Mouse (Mus musculus) lung, postnatal 0 days (tissue): ENCODE measurements around the gene Gm13287. TPM values are rescaled to one million over a fixed set of nuclear protein-coding genes. Genes with fewer than 3 reads are reported as not detected.

Experiments used
- ATAC-seq: fragments of 200-750 bp; cut with Nextera tagmentation; 2 replicates; pipeline ENCODE4 v1.8.0; 2017; ENCODE audit warnings: moderate library complexity
- DNase-seq: peaks from one replicate; pipeline ENCODE4 v3.0.0-alpha.2; 2016; ENCODE audit warnings: low spot score
- H3K27ac ChIP-seq: fragments of 300-500 bp; sonication (generic); 2 replicates; pipeline ENCODE4 v1.5.1; 2014; ENCODE audit warnings: antibody characterized with exemption, mild to moderate bottlenecking, low read length, mixed read lengths
- H3K27me3 ChIP-seq: fragments of 300-500 bp; sonication (generic); replicated peaks from 2 replicates; pipeline ENCODE4 v1.6.1; 2014; ENCODE audit warnings: low read length, mixed read lengths; ENCODE audit not compliant: insufficient read depth
- H3K36me3 ChIP-seq: fragments of 300-500 bp; sonication (generic); 2 replicates; pipeline ENCODE4 v1.6.1; 2014; ENCODE audit warnings: low read length, mixed read lengths; ENCODE audit not compliant: insufficient read depth
- H3K4me1 ChIP-seq: fragments of 300-500 bp; sonication (generic); 2 replicates; pipeline ENCODE4 v1.6.1; 2014; ENCODE audit warnings: antibody characterized with exemption, low read depth, low read length, mixed read lengths; ENCODE audit not compliant: insufficient read depth
- H3K4me2 ChIP-seq: fragments of 300-500 bp; sonication (generic); replicated peaks from 2 replicates; pipeline ENCODE4 v1.6.1; 2014; ENCODE audit warnings: low read depth, mild to moderate bottlenecking, low read length, moderate library complexity, mixed read lengths
- H3K4me3 ChIP-seq: fragments of 300-500 bp; sonication (generic); 2 replicates; pipeline ENCODE4 v1.5.1; 2014; ENCODE audit warnings: low read depth, low read length
- H3K9ac ChIP-seq: fragments of 300-500 bp; sonication (generic); replicated peaks from 2 replicates; pipeline ENCODE4 v1.6.1; 2014; ENCODE audit warnings: low read depth, mild to moderate bottlenecking
- H3K9me3 ChIP-seq: fragments of 300-500 bp; sonication (generic); 2 replicates; pipeline ENCODE4 v1.6.1; 2016; ENCODE audit warnings: low read length, mixed read lengths
- CTCF ChIP-seq: IDR thresholded peaks from 2 replicates; pipeline ENCODE4 v1.5.1; 2016; ENCODE audit warnings: antibody characterized with exemption, mild to moderate bottlenecking
- EP300 ChIP-seq: IDR thresholded peaks from 2 replicates; pipeline ENCODE4 v1.6.1; 2016; ENCODE audit warnings: antibody characterized with exemption, mild to moderate bottlenecking, control low read depth
- WGBS: fragments of 180-500 bp; shearing (Covaris S2); extraction: QIAGEN DNeasy Blood & Tissue Kit; methylation state at CpG from one replicate; pipeline ENCODE4 v1.1.7; 2014; 5-methylcytosine and 5-hydroxymethylcytosine counted together
- polyA plus RNA-seq: library from polyadenylated mRNA; unstranded; fragments of >200 nt; fragmentation: Nextera tagmentation; extraction: Ambion mirVana; gene quantifications from 2 replicates; pipeline ENCODE4 v1.2.1, GENCODE M21; 2015

Gene Gm13287
- polyA plus RNA-seq, 1 experiment from 2014 or later = not detected

DNA sequence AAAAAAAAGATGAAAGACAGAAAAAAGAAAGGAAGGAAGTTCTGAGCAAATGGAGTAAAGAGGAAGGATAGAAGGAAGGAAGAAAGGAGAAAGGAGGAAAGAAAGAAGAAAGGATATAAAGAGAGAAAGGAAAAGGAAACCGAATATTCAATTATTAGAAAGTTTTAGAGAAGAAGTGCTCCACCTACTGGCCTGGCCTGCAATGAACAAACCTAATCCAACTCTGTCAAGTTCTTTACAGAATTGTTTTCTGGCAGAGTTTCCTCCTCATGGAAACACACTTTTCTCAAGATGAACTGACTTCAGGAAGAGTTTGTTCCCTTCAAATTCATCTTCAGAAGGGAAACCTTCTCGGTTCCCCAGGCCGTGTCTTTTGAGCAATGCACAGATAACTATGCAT lies 35.8 kb downstream of the Gm13287 start:
- Histone ChIP-seq H3K4me3 (no peak overlapping the region), H3K4me2 (no peak overlapping the region), H3K4me1 (no peaks in the 10 kb centered on the region), H3K9ac (no peak overlapping the region), H3K27me3 (no peaks in the 10 kb centered on the region), H3K27ac (no peak overlapping the region), H3K36me3 (no peaks in the 10 kb centered on the region), H3K9me3 (no peaks in the 10 kb centered on the region)
- DNase-seq = peak; percentile 30
- 35% methylated on average over 3 of the region's 3 CpGs for WGBS
- TF ChIP-seq CTCF = peak; percentile 57
- TF ChIP-seq EP300 = no peak
- no peak for ATAC-seq

DNA sequence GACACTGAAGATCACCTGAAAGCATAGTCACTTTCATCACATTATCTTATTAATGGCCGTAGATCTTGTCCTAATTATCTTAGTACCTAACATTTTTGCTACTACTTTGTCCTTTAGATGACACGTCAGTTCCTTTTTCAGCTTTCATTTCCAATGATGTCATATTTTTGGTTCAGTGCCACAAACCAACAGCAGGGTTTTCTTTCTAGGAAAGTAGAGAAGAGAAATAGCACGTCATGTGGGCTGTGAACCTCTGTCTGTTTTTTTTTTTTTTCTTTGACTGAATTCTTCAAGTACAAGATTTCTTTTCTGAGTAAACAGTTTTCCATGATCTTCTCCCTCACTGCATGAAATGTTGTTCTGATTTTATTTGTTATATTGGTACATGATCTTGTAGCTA lies 37.0 kb downstream of the Gm13287 start:
- Histone ChIP-seq H3K36me3 (no peaks in the 10 kb centered on the region), H3K27me3 (no peaks in the 10 kb centered on the region), H3K4me1 (no peaks in the 10 kb centered on the region), H3K9me3 (no peaks in the 10 kb centered on the region), H3K9ac (no peak overlapping the region), H3K4me3 (no peak overlapping the region), H3K27ac (no peak overlapping the region), H3K4me2 (no peak overlapping the region)
- WGBS = 48% methylated on average over 3 of the region's 3 CpGs
- ATAC-seq (no peak), DNase-seq (no peak)
- no peak for TF ChIP-seq CTCF
- no peak for TF ChIP-seq EP300

DNA sequence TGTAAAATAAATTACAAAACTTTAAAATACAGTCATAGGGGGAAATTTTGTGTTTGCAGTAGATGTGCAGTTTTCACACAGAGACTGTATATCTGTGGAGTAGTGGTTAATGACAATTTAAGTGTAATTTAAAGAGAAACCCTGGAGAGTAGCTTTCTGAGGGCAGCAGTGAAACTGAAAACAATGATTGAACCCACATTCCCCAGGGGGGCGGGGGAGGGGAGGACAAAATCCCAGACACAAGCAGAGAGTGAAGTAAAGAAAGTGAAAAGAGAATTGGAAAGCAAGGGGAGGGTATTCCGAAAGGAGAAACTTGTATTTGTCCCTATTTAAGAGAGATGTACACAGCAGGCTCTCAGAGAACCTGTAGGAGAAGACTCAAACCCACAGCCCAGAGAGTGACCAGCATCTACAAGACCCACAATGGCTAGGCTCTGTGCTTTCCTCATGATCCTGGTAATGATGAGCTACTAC lies 38.4 kb downstream of the Gm13287 start, which contains the start of gene Ifna4:
TSS of gene Ifna4 (plus strand) at position 424 of the 474 bp plus-strand sequence.
- Histone ChIP-seq H3K36me3 (no peaks in the 10 kb centered on the region), H3K4me1 (no peaks in the 10 kb centered on the region), H3K4me3 (no peak within 1 kb of the TSS), H3K9ac (no peak within 1 kb of the TSS), H3K9me3 (no peaks in the 10 kb centered on the region), H3K27ac (no peak within 1 kb of the TSS), H3K27me3 (no peaks in the 10 kb centered on the region), H3K4me2 (no peak within 1 kb of the TSS)
- TF ChIP-seq EP300 (no peak), CTCF (no peak)
- 72% methylated on average over 2 of the region's 2 CpGs for WGBS
- ATAC-seq (no peak), DNase-seq (no peak)

DNA sequence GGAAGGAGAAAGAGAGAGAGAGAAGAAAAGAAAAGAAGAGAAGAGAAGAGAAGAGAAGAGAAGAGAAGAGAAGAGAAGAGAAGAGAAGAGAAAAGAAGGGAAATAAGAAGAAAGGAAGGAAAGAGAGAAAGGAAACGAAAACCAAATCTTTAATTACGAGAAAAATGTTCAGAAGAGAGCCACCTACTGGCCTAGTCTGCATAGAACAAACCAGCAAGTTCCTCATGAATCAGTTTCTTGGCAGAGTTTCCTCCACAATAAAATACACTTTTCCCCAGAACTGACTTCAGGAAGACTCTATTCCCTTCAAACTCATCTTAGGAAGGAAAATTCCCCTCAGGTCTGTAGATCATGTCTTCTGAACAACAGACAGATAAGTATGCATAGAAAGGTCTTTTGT lies 42.3 kb downstream of the Gm13287 start:
- ATAC-seq (no peak), DNase-seq (no peak)
- H3K4me1 ChIP-seq = no peaks in the 10 kb centered on the region
- H3K4me2 ChIP-seq = no peak overlapping the region
- no peak for TF ChIP-seq EP300
- TF ChIP-seq CTCF = peak; percentile 28; the same call in 1 of the 2 replicates
- H3K9me3 ChIP-seq = no peaks in the 10 kb centered on the region
- no peak overlapping the region for H3K27ac ChIP-seq
- no peaks in the 10 kb centered on the region for H3K27me3 ChIP-seq
- no peak overlapping the region for H3K9ac ChIP-seq
- H3K4me3 ChIP-seq = no peak overlapping the region
- 50% methylated on average over 2 of the region's 2 CpGs for WGBS
- H3K36me3 ChIP-seq = no peaks in the 10 kb centered on the region

DNA sequence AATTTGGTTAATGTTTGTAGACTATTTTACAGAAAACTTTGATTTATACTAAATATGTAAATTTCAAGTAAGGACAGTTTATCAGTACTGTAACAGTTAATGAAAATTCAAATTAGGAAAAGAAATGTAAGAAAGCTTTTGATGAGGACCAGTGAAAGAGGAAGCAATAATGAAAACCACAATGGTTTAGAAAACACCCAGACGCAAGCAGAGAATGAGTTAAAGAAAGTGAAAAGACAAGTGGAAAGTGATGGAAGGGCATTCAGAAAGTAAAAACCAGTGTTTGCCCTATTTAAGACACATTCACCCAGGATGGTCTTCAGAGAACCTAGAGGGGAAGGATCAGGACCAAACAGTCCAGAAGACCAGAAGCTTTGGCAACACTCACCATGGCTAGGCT lies 46.6 kb downstream of the Gm13287 start, which contains the start of gene Ifna1:
TSS of gene Ifna1 (plus strand) at position 390 of the 400 bp plus-strand sequence.
- H3K9ac ChIP-seq = no peak within 1 kb of the TSS
- no peaks in the 10 kb centered on the region for H3K4me1 ChIP-seq
- whole genome bisulfite sequencing = 71% methylated on average over 1 of the region's 1 CpGs
- H3K4me3 ChIP-seq = no peak within 1 kb of the TSS
- no peaks in the 10 kb centered on the region for H3K9me3 ChIP-seq
- no peaks in the 10 kb centered on the region for H3K27me3 ChIP-seq
- no peak for ATAC-seq
- no peak within 1 kb of the TSS for H3K4me2 ChIP-seq
- no peaks in the 10 kb centered on the region for H3K36me3 ChIP-seq
- DNase-seq = no peak
- TF ChIP-seq CTCF (no peak), EP300 (no peak)
- no peak within 1 kb of the TSS for H3K27ac ChIP-seq

DNA sequence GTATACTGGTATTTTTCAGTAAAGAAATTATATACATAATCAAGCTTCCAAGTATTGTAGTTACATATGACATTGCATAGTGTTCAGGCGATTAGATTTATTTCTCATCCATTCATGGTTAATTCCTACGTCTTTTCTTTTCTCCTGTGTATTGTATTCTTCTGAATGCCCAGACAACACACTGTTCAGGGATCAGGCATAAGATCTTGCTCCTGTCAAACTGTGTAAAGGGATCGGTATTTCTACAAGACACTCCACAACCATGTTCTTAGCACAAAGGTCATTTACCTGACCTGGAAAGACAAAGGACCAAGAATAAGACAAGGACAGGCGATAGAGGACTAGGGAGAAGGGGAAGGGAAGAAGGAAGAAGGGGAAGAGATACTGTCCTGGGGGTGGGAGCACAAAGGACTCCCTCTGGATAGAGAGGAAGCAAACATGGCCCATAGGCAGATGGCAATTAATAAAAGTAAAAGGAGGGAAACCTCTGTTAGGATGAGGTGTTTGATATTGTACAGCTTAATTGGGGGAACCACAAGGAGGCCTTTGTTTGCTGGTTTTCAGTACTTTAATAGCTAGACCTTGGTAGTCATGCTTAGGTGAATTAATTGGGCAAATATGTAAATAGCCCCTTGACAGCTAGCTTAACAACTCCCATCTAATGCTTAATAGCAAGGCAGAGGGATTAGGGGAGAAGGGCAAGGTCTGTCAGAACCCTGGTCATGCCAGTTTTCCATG lies 48.1 kb downstream of the Gm13287 start:
- Histone ChIP-seq H3K27ac (no peak overlapping the region), H3K4me3 (no peak overlapping the region), H3K36me3 (no peaks in the 10 kb centered on the region), H3K27me3 (no peaks in the 10 kb centered on the region), H3K4me2 (no peak overlapping the region), H3K9ac (no peak overlapping the region), H3K9me3 (no peaks in the 10 kb centered on the region), H3K4me1 (no peaks in the 10 kb centered on the region)
- no peak for TF ChIP-seq EP300
- ATAC-seq (no peak), DNase-seq (no peak)
- 61% methylated on average over 4 of the region's 4 CpGs for WGBS

Other genes with a start within 250 kb of the Gm13287 start
- not detected in 2 replicates for gene Ifna15, start 245.0 kb upstream of the Gm13287 start, polyA plus RNA-seq
- not detected in 2 replicates for gene Ifna14, start 231.5 kb upstream of the Gm13287 start, polyA plus RNA-seq
- not detected in 2 replicates for gene Ifna9, start 210.9 kb upstream of the Gm13287 start, polyA plus RNA-seq
- not detected in 2 replicates for gene Ifna12, start 199.9 kb upstream of the Gm13287 start, polyA plus RNA-seq
- not detected in 2 replicates for gene C87499, start 168.8 kb upstream of the Gm13287 start, polyA plus RNA-seq
- not detected in 2 replicates for gene Ifna13, start 158.8 kb upstream of the Gm13287 start, polyA plus RNA-seq
- not detected in 2 replicates for gene Ifna16, start 126.3 kb upstream of the Gm13287 start, polyA plus RNA-seq
- not detected in 2 replicates for gene Ifna2, start 119.3 kb upstream of the Gm13287 start, polyA plus RNA-seq
- gene Ifnab, start 111.9 kb upstream of the Gm13287 start, polyA plus RNA-seq = not detected in 2 replicates
- gene Gm26566, start 81.4 kb upstream of the Gm13287 start, polyA plus RNA-seq = 0.19 TPM in 1 of 2 replicates, not detected in the other
- gene Klhl9, start 80.8 kb upstream of the Gm13287 start, polyA plus RNA-seq = 54.1 and 59.7 TPM in 2 replicates
- gene Gm13271, start 48.4 kb upstream of the Gm13287 start, polyA plus RNA-seq = not detected in 2 replicates
- 0.38 and 0.44 TPM in 2 replicates for gene Gm13283, start 43.1 kb upstream of the Gm13287 start, polyA plus RNA-seq
- 0.40 TPM in 1 of 2 replicates, not detected in the other for gene Gm13290, start 29.4 kb upstream of the Gm13287 start, polyA plus RNA-seq
- gene Gm13289, start 26.3 kb upstream of the Gm13287 start, polyA plus RNA-seq = not detected in 2 replicates
- not detected in 2 replicates for gene Gm13272, start 23.4 kb upstream of the Gm13287 start, polyA plus RNA-seq
- gene Ifnz, start 21.1 kb upstream of the Gm13287 start, polyA plus RNA-seq = 0.26 and 0.61 TPM in 2 replicates
- 0.30 TPM in 1 of 2 replicates, not detected in the other for gene Gm13276, start 17.5 kb upstream of the Gm13287 start, polyA plus RNA-seq
- gene Gm13277, start 14.6 kb upstream of the Gm13287 start, polyA plus RNA-seq = not detected in 2 replicates
- gene Gm13278, start 11.7 kb upstream of the Gm13287 start, polyA plus RNA-seq = not detected in 2 replicates
- not detected in 2 replicates for gene Gm13275, start 8.8 kb upstream of the Gm13287 start, polyA plus RNA-seq
- not detected in 2 replicates for gene Gm13279, start 5.9 kb upstream of the Gm13287 start, polyA plus RNA-seq
- 1.8 and 2.4 TPM in 2 replicates for gene Gm13285, start 3.6 kb upstream of the Gm13287 start, polyA plus RNA-seq
- gene Gm13288, start 2.3 kb downstream of the Gm13287 start, polyA plus RNA-seq = 0.05 TPM in 1 of 2 replicates, not detected in the other
- gene Ifna7, start 13.0 kb downstream of the Gm13287 start, polyA plus RNA-seq = not detected in 2 replicates
- not detected in 2 replicates for gene Ifna11, start 16.7 kb downstream of the Gm13287 start, polyA plus RNA-seq
- not detected in 2 replicates for gene Ifna6, start 24.2 kb downstream of the Gm13287 start, polyA plus RNA-seq
- gene Ifna5, start 32.3 kb downstream of the Gm13287 start, polyA plus RNA-seq = not detected in 2 replicates
- gene Ifna4, start 38.6 kb downstream of the Gm13287 start, polyA plus RNA-seq = not detected in 2 replicates
- not detected in 2 replicates for gene Ifna1, start 46.8 kb downstream of the Gm13287 start, polyA plus RNA-seq
- gene Ifne, start 76.9 kb downstream of the Gm13287 start, polyA plus RNA-seq = not detected in 2 replicates